Mouse (Mus musculus) right cerebral cortex, postnatal 10 days (tissue): ENCODE data around the gene Cspg4.
"Not testable (repeated sequence)": the region's sequence is repeated elsewhere in the genome, so short reads cannot be mapped to it uniquely, and the experiment has no call there.

Experiments
- DNase-seq, 2 experiments: peaks; one replicate each; pipeline ENCODE4 v3.0.0; 2021; ENCODE audit warnings: low spot score in 2 of 2

The Cspg4 gene

GRCm38 (mm10) chr9:56925291-56926024 lies 60.6 kb downstream of the Cspg4 start:
- DNase-seq = no peak

- DNase-seq = no peak
These were observed 61.2 kb downstream of the Cspg4 start for GRCm38 (mm10) chr9:56926025-56926360.

DNA sequence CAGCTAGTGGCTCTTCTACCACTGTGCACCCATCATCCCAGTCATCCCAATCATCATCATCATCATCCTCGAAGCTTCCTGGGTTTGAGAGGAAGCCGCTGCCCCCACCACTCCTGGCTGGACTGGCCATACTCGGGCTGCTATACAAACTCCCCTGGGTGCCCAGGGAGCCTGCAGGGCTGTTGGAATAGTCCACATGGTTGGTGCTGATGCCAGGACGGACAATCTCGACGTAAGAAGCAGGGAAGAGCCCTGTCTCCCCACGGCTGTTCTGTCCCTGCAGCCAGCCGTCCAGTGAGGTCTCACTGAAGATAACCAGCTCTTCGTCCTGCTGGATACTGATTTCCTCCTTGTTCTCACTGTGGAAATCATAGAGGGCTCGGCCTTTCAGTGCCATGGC lies 61.6 kb downstream of the Cspg4 start:
- no peak for DNase-seq

DNA sequence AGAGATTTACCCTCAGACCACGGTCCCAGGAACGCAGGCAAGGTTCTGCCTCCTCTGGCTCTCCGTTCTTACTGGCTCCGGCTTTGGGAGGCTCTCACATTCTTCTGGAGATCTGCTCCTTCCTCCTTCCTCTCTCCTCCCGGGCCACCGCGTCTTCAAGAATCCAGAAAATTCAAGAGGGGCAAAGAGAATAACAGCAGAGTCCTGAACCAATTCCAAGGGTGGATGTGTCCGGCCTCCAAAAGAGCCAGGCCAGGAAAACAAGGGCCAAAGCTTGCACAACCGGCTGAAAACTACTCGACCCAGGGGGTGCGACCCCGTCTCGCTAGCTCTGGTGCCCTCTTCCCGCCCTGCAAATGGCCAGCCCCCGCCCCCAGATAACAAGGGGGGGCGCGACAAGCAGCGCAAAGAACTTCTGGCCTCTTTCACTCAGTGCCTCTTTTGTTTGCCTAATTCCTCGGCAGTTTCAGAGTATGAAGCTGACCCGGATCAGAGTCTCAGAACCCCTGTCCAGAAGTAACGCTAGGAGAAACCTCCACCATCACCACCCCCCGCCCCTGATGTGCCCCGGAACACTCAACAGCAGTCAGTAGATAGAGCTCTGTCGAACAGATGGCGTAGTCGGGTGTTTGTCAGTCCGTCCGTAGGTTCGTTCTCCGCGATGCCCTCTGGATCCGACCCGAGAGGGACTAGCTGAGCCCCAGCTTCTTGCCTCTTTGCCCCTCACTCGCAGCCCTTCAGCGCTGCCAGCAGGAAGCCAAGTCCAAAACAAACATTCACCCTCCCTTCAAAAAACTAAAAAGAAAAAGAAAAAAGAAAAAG lies 62.6 kb downstream of the Cspg4 start:
- DNase-seq = peak in 1 of 2 experiments; percentile 33

GRCm38 (mm10) chr9:56928041-56928811 lies 63.4 kb downstream of the Cspg4 start, which contains the start of gene Snx33:
TSS of gene Snx33 (minus strand) at chr9:56928371.
- peak; percentile 91 to 93 for DNase-seq

DNA sequence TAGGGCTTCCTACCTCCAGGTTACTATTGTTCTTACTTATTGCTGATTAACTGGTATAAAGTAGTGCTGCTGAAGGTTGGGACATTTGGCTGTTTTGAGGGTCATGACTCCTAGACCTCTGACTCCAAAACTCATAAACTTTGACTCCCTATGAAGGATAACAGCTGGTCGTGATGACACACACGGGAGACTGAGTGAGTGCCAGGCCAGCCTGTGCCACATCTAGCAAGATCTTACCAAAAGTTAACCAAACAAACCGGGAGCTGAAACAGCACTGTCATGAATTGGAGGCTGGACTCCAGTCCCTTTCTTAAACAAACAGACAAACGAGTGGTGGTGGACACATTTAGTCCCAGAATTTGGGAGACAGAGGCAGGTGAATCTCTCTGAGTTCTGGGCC lies 64.7 kb downstream of the Cspg4 start:
- DNase-seq = no peak

DNA sequence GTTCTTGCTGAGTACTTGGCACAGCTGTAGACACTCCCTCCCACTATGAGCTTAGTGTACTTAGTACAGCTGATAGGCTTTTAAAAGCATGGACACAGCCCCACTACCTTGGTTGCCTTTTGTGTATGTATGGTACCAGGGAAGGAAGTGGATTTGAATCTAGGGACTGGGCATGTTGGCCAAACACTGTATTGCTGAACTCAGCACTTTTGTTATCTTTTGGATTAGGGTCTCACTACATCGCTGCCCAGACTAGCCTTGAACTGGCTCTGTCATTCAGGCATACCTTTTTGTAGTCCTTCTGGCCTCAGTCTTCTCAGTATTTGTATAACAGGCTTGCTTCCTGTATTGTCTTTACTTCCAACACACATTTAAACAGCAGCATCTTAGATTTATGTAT lies 65.7 kb downstream of the Cspg4 start:
- no peak for DNase-seq

DNA sequence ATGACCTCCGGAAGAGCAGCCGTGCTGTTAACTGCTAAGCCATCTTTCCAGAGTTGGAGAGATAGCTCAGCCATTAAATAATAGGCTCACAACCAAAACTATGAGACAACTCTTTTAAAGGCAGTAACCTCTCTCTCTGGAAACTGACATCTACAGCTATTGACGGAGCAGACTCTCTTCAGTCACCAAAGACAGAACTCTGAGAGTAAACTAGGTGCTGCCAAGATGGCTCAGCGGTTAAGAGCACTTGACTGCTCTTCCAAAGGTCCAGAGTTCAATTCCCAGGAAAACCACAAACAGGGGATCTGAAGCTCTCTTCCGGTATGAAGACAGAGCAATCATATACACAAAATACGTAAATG lies 72.0 kb downstream of the Cspg4 start:
- no peak for DNase-seq

DNA sequence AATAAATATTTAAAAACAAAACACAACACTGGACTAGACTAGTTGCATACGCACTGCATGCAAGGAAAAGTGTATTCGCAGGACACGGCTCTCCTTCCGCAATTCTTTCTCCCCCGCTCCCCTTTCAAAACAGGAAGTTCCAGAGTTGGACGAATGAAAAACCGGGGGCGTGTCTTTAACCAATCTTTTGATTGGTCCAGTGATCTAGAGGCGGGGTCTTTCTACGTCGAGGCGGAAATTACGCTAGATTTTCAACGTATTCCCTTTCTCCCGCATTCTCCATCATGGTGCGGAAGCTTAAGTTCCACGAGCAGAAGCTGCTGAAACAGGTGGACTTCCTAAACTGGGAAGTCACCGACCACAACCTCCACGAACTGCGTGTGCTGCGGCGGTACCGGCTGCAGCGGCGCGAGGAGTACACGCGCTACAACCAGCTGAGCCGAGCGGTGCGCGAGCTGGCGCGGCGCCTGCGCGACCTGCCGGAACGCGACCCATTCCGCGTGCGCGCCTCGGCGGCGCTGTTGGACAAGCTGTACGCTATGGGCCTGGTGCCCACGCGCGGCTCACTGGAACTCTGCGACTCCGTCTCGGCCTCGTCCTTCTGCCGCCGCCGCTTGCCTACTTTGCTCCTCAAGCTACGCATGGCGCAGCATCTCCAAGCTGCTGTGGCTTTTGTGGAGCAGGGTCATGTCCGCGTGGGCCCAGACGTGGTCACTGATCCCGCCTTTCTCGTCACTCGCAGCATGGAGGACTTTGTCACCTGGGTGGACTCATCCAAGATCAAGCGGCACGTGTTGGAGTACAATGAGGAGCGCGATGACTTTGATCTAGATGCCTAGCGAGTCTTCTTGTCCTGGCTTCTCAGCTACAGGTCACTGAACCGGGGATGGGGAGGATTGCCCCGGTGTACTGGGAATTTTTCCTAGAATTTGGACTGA lies 72.7 kb downstream of the Cspg4 start, which contains the start of gene Imp3:
Imp3 (plus strand) TSS at position 253 of the 938 bp plus-strand sequence.
- peak; percentile 93 to 95 for DNase-seq

- DNase-seq = no peak
These were observed 73.5 kb downstream of the Cspg4 start for GRCm38 (mm10) chr9:56938374-56938773.

DNA sequence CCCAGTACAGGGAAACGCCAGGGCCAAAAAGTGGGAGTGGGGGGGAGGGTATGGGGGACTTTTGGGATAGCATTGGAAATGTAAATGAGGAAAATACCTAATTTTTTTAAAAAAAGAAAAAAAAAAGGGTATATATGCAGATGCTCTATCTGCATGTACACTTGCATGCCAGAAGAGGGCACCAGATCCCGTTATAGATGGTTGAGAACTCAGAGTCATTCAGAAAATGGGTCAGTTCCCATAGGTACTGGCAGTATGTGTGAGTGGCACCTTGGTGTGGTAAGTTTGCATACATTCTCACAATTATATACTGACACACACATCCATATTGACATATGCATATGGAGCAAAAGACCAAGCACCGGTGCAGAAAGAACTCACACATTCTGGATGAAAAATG lies 82.6 kb downstream of the Cspg4 start:
- DNase-seq = peak; percentile 56 to 57

DNA sequence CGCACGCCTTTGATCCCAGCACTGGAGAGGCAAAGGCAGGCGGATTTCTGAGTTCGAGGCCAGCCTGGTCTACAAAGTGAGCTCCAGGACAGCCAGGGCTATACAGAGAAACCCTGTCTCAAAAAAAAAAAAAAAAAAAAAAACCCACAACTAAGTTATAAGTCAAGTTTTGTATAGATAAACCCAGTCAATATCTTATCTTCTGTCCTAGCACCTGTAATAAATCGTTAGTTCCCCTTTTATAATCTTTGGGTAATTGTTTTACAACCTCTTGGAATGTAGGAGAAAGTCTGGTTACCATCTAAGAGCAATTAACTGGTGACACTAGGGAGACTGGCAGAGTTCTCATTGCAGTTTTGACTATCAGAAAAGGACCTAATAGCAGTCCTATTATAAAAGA lies 83.9 kb downstream of the Cspg4 start:
- not testable (repeated sequence) for DNase-seq
